Mouse (Mus musculus) spleen, adult 2 months (tissue): ENCODE measurements around the gene Sdk1.

Experiments
- CTCF ChIP-seq: fragments of 200-500 bp; IDR thresholded peaks from 2 replicates; pipeline ENCODE4 v1.5.1; 2011; ENCODE audit warnings: mild to moderate bottlenecking, inconsistent platforms; ENCODE audit not compliant: insufficient read depth, insufficient read length, insufficient replicate concordance; ENCODE audit errors: extremely low read depth
- POLR2A ChIP-seq: fragments of 200-500 bp; IDR thresholded peaks from 2 replicates; pipeline ENCODE4 v1.6.1; 2011; ENCODE audit warnings: low read depth, low read length, inconsistent platforms

DNA sequence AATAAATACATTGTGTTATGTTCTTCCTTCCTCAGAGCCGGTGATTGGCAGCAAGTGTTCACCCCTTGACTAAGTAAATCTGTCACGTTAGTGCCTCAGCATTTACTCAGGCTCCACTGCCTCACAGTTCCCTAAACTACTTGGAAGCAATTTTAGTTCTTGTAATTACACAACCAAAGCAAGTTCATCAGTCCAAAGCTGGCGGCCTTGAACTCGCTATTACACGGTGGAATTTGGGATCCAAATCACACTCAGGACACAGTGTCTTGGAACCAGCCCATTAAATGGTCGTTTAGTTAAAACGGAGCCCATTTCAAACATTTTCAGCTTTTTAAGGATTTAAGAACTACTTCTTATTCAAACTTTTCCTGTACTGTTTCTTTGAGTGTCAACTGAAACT lies 542.2 kb downstream of the Sdk1 start:
- TF ChIP-seq CTCF (no peak), POLR2A (no peak)
